Comparison of ENCODE assay signal across 33 mouse cellular contexts in the genomic region with DNA sequence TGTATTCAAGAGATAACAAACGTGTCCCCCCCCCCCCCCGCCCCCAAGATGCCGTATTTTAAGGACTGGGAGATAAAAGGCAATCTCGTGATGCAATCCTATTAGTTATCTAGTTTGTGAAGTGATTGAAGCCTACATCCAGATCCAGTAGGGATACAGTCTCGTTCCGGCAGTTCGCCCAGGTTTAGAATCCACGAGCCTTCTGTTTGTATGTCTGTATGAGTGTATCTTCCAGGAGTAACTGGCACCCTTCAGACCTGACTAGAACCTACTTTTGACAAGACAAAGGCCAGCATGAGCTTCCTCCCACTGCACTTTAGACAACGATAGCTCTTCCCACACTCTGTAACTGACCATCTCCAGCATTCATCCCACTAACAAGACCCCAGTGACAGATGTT. TPM values are rescaled to one million over a fixed set of nuclear protein-coding genes. Genes with fewer than 3 reads are reported as not detected.
"Had no signal": no experiment of that assay in that cellular context is flagged by ENCODE, and none has a peak within 500 bp of the region (broad histone marks: within the 10 kb centered on the region; RNA-seq: fewer than 3 reads in every experiment).

No protein-coding gene starts in this region.

- ATAC-seq: liver, embryonic 12.5 days; liver, postnatal 0 days; lung, postnatal 0 days; midbrain, embryonic 13.5 days; midbrain, embryonic 15.5 days; midbrain, embryonic 16.5 days had no signal

- H3K36me3 ChIP-seq: liver, embryonic 12.5 days; liver, embryonic 13.5 days; liver, embryonic 15.5 days; midbrain, embryonic 10.5 days; midbrain, embryonic 12.5 days; midbrain, embryonic 13.5 days; midbrain, embryonic 15.5 days; neural tube, embryonic 12.5 days; neural tube, embryonic 13.5 days had no signal

- H3K4me2 ChIP-seq: limb, embryonic 12.5 days; limb, embryonic 15.5 days; liver, embryonic 11.5 days; liver, embryonic 12.5 days; liver, embryonic 13.5 days; liver, embryonic 15.5 days; lung, embryonic 14.5 days; lung, embryonic 15.5 days; midbrain, embryonic 11.5 days; midbrain, embryonic 12.5 days; midbrain, embryonic 13.5 days; midbrain, embryonic 15.5 days; neural tube, embryonic 12.5 days; neural tube, embryonic 13.5 days had no signal

- H3K9me3 ChIP-seq: limb, embryonic 10.5 days; limb, embryonic 12.5 days; limb, embryonic 13.5 days; limb, embryonic 15.5 days; liver, embryonic 12.5 days; liver, embryonic 13.5 days; liver, embryonic 15.5 days; lung, embryonic 15.5 days; midbrain, embryonic 10.5 days; midbrain, embryonic 12.5 days; midbrain, embryonic 13.5 days; midbrain, embryonic 15.5 days; neural tube, embryonic 12.5 days; neural tube, embryonic 13.5 days had no signal

- H3K27me3 ChIP-seq: limb, embryonic 12.5 days; limb, embryonic 13.5 days; limb, embryonic 15.5 days; liver, embryonic 12.5 days; liver, embryonic 13.5 days; liver, embryonic 15.5 days; lung, embryonic 15.5 days; midbrain, embryonic 12.5 days; midbrain, embryonic 13.5 days; midbrain, embryonic 15.5 days; neural tube, embryonic 12.5 days; neural tube, embryonic 13.5 days had no signal

- H3K4me3 ChIP-seq: limb, embryonic 10.5 days; limb, embryonic 12.5 days; limb, embryonic 13.5 days; limb, embryonic 15.5 days; liver, embryonic 12.5 days; liver, embryonic 13.5 days; liver, embryonic 15.5 days; lung, embryonic 15.5 days; megakaryocyte, embryonic 14.5 days; midbrain, embryonic 10.5 days; midbrain, embryonic 12.5 days; midbrain, embryonic 13.5 days; midbrain, embryonic 15.5 days; myocyte; neural tube, embryonic 12.5 days; neural tube, embryonic 13.5 days had no signal

- H3K9ac ChIP-seq: limb, embryonic 12.5 days; limb, embryonic 13.5 days; limb, embryonic 15.5 days; liver, embryonic 12.5 days; liver, embryonic 13.5 days; liver, embryonic 14.5 days; liver, embryonic 15.5 days; liver, postnatal 0 days; lung, embryonic 14.5 days; lung, embryonic 15.5 days; midbrain, embryonic 12.5 days; midbrain, embryonic 13.5 days; midbrain, embryonic 15.5 days; neural tube, embryonic 12.5 days; neural tube, embryonic 13.5 days had no signal

- H3K4me1 ChIP-seq: liver, embryonic 12.5 days; liver, embryonic 13.5 days; liver, embryonic 15.5 days; megakaryocyte, embryonic 14.5 days; midbrain, embryonic 13.5 days; midbrain, embryonic 15.5 days; neural tube, embryonic 12.5 days had no signal

- H3K27ac ChIP-seq: limb, embryonic 10.5 days; limb, embryonic 12.5 days; limb, embryonic 13.5 days; limb, embryonic 15.5 days; liver, embryonic 12.5 days; liver, embryonic 13.5 days; liver, embryonic 14.5 days; liver, embryonic 15.5 days; lung, embryonic 15.5 days; macrophage; midbrain, embryonic 10.5 days; midbrain, embryonic 12.5 days; midbrain, embryonic 13.5 days; midbrain, embryonic 15.5 days; neural tube, embryonic 12.5 days; neural tube, embryonic 13.5 days had no signal

- DNase-seq: liver; liver, embryonic 13.5 days; liver, postnatal 0 days; lung, adult 18-20 months; lung, adult 2 months; lung, embryonic 14.5 days; lung, postnatal 10 days; lung, postnatal 14 days; lung, postnatal 36 days; lung, postnatal 4 days; midbrain, embryonic 14.5 days had no signal

RNA-seq across cellular contexts. Expression of a gene that starts 14.1 kb away (rescaled TPM):
- total RNA-seq: megakaryocyte, adult 5-6 weeks had no signal
